Mouse (Mus musculus): ENCODE measurements around the gene Tmem128.

Gene Tmem128

DNA sequence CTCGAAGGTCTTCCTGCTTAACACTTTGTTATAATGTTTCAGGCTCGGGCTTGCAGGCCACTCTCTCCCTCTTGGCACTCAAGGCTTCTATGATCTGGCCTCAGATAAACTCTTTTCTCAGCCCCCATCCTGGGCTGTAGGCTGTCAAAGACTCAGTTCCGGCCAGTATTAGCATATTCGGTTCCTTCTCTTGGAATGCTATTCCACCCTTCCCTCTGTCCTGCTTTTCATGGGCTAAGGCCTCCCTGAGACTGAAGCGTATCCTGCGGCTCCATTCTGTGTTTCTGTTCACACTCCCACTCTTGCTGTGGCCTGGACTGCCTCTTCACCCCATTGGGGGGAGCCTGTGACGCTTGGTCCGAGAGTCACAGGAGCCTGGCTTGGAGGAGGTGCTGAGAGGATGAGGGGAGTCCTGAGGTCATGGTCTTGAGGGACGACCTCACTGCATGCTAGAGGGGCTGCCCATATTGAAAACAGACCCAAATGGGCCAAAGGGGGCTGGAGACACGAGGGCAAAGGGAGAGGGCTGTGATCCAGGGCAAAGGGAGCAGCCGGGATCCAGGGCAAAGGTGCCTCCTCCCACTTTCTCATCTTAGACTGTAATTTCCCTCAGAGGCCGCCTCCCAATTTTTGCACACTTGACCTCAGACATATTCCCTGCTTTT is 18.1 kb downstream of the Tmem128 start:
- DNase-seq (ENCODE audit: low spot score) = no peak

DNA sequence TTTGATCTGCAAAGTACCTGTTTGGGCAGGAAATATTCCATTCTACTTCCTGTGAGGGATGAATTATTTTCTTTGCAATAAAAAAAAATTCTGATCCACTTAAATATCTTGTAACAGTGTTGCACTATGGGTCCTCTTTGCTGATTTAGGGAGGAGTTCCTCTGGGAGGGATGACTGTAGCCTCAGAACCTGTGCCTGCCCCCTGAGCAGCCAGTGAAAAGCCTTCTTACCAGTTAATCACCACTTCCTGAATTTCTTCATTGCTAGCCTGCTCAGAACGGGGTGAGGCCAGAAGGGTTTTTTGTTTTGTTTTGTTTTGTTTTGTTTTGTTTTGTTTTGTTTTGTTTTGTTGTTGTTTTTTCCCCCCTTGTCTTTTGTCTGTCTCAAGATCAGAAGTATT is 20.1 kb downstream of the Tmem128 start:
- no peak for DNase-seq (ENCODE audit: low spot score)

DNA sequence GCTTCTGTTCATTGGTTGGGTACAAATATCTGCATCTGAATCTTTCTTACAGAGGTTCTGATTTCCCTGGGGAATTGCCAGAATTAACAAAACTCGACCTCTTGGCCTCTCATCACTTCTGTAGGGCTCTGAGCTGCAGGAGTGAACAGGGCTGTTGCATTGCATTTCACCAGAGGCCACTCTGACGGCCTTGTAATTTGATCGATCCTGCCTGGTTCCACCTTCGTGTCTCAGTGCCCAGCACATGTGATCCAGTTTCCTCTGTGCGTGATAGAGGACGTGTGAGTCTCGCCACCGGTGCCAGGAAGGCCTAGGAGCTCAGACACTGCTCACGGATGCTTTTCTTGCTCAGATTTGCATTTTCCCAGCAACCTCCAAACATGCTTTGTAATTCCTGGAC is 25.7 kb downstream of the Tmem128 start:
- DNase-seq (ENCODE audit: low spot score) = no peak

DNA sequence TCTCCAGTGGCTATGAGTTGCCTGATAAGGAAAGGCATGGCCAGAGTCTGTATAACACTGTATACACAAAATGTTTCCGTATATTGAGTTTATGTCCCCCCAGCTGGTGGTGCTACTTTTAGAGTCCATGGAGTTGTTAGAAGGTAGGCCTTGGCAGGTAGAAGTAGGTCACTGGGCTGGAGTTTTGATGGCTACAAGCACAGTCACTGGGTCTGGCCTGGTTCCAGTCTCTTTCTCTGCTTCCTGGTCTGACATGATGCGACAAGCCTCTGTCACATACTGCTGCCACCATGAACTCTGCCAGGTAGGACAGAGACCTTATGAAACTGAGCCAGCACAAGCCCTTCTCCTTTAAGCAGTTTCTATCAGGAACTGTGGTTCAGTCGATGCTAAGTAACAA is 28.5 kb downstream of the Tmem128 start:
- no peak for DNase-seq (ENCODE audit: low spot score)

DNA sequence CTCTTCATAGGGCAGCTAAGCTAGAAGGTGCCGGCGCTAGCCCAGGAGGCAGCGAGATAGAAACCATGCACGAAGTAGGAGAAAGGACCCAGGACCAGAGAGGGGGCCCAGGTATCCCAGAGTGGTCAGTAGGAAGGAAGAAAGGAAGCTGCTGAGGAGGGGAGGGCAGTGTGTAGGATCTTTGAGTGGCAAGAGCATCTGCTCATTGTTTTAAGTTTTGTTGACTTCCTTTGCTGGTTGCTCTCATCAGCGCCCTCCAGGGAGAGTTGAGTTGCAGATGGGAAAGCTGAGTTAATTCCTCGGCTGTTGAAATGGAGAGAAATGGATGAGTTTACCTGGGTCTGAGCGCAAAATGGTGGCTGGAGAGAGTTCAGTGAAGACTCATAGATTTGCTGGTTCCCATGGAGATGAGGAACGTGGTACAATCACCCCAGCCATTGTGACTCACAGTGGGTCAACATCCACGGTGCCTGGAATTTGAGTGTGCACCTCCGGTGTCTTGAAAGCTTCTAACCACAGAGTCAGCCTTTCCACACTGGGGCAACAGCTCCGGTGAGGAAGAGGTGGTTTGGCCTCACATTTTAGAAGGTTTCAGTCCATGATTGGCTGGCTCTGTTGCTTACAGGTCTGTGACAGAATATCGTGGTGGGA is 41.9 kb downstream of the Tmem128 start:
- DNase-seq (ENCODE audit: low spot score) = no peak

DNA sequence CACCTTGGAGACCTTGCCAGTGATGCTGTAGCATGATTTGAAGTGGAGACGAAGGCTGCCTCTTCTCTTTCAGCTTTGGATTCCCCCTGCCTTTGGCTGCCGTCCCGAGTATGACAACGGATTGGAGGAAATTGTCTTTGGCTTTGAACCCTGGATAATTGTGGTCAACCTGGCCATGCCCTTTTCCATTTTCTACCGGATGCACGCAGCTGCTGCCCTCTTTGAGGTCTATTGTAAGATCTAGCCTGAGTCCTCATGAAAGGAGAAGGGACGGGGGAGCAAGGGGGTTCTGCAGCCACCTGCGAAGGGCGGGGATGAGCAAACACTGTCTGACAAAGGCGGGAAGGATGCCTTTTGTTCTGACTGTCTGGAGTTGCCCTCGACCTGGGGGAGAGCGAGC is 42.7 kb downstream of the Tmem128 start:
- DNase-seq (ENCODE audit: low spot score) = no peak

DNA sequence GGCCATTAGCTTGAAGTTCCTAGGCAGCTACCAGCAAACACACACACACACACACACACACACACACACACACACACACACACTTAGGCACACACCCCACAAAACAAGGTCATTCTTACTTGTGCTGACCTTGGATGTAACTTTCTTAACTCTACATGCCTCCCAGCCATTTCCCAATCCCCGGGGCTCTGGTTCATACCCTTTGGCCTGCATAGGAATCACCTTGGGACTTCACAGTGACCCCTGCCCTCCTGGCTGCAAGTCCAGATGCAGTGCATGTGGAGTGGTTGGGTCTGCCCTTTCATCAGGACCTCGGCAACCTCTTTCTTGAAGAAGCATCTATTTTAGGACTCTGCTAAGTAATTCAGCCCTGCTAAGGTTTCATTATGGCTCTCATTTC is 45.3 kb downstream of the Tmem128 start:
- DNase-seq (ENCODE audit: low spot score) = no peak

DNA sequence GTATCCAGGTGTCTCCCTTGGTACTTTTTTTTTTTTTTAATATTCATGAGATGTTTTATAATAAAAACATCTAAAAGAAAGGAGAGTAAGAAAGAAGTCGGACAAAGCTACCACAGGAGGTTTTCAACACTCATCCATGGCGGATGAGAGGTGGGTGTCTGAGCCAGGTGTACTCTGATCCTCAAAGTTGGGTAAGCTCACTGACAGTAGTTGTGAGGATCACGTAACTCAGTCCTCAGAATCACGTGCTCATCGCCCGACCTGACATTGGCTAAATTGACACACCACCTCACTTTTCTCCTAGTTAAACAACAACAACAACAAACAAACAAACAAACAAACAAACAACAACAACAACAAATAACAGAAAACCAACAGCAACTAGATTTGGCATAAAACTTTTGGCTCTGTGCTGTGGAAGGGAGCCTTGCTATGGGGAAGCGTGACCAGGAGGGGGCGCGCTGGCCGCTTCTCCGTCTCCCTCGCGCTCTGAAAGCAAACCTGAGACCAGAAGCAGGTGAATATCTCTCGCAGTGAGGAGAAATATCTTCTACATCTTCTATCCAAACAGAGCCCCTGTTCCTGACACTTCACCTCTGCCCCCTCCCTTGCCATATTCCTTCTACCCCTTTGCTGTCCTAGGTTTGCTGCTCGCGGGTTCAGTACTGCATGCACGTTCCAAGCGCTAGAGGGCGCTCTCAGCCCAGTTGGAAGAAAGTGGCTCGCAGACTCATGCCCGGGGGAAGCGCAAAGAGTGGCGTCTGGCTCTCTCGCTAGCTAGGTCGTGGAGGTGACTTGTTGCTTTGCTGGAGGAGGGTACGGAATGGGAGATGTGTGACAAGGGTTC is 47.5 kb downstream of the Tmem128 start:
- peak; percentile 82 for DNase-seq (ENCODE audit: low spot score)

DNA sequence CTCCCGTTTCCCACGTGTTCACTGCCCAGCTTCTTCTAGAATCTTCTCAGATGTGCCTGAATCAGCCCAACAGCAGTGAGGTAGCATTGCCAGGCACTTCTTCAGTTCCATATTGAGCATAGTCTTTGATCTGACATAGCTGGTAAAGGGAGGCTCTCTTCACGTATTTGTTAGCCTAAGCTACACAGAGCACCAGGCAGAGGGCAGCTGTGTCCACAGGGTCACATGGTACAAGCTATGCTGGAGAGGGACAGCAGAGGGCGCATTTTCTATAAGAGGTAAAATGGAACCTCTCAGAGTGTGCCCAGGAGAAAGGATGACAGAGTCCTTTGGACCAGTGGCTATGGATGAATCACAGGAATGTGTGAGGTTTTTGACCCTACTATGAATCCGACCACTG is 48.9 kb downstream of the Tmem128 start:
- DNase-seq (ENCODE audit: low spot score) = peak; percentile 41

DNA sequence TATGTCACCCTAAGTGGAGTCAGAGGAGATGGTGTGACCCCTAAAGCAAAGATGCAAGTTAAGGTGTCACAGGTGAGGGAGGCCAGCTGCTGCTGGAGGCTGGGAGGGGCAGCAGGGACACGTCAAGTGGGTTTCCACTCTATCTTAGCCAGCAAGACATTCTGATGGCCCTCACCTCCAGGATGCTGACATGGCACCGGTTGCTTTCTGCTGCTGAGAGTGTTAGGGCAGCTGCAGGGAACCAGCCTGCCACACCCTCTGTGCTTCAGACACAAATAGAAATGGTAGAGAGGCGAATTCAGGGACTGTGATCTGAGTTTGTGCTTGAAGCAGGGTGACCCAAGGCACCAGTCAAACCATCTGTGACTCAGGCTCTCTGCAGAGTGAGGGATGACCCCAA is 49.8 kb downstream of the Tmem128 start:
- DNase-seq (ENCODE audit: low spot score) = no peak

All from ovary, postnatal 14 days (tissue).